Mouse (Mus musculus): ENCODE data around the gene Grm4.

Gene Grm4

GRCm38 (mm10) chr17:27521303-27521702 is at the start of gene Grm4:
Grm4 (minus strand) TSS chr17:27521403.
- in situ Hi-C loops (cut with MboI) = no loop called here

GRCm38 (mm10) chr17:27568228-27568627 is 47.0 kb upstream of the Grm4 start:
- in situ Hi-C loops (cut with MboI) = loop anchor here (5.0 kb wide), 1 partner anchor 74 kb away; no protein-coding TSS in a partner anchor

GRCm38 (mm10) chr17:27565942-27566267 is 44.7 kb upstream of the Grm4 start:
- in situ Hi-C loops (cut with MboI) = loop anchor here (5.0 kb wide), 1 partner anchor 76 kb away; no protein-coding TSS in a partner anchor

GRCm38 (mm10) chr17:27565163-27565941 is 44.1 kb upstream of the Grm4 start, which contains the start of gene AI413582:
AI413582 (minus strand) TSS chr17:27565756.
- in situ Hi-C loops (cut with MboI) = loop anchor here (5.0 kb wide), 1 partner anchor 77 kb away; no protein-coding TSS in a partner anchor

- in situ Hi-C loops (cut with MboI) = loop anchor here (5.0 kb wide), 1 partner anchor 78 kb away; no protein-coding TSS in a partner anchor
Measured at GRCm38 (mm10) chr17:27564391-27565162, 43.4 kb upstream of the Grm4 start.

GRCm38 (mm10) chr17:27563771-27564244 is 42.6 kb upstream of the Grm4 start:
- in situ Hi-C loops (cut with MboI) = no loop called here

GRCm38 (mm10) chr17:27561809-27562526 is 40.8 kb upstream of the Grm4 start:
- in situ Hi-C loops (cut with MboI) = no loop called here

GRCm38 (mm10) chr17:27560926-27561480 is 39.8 kb upstream of the Grm4 start:
- in situ Hi-C loops (cut with MboI) = no loop called here

GRCm38 (mm10) chr17:27559596-27559995 is 38.4 kb upstream of the Grm4 start:
- in situ Hi-C loops (cut with MboI) = no loop called here

GRCm38 (mm10) chr17:27558845-27559244 is 37.6 kb upstream of the Grm4 start:
- in situ Hi-C loops (cut with MboI) = no loop called here

GRCm38 (mm10) chr17:27557927-27558661 is 36.9 kb upstream of the Grm4 start:
- in situ Hi-C loops (cut with MboI) = no loop called here

- in situ Hi-C loops (cut with MboI) = no loop called here
Measured at GRCm38 (mm10) chr17:27557181-27557926, 36.2 kb upstream of the Grm4 start.

GRCm38 (mm10) chr17:27556315-27557011 is 35.3 kb upstream of the Grm4 start, which contains the start of gene Hmga1:
Hmga1 (plus strand) TSS chr17:27556497.
- in situ Hi-C loops (cut with MboI) = no loop called here

- in situ Hi-C loops (cut with MboI) = no loop called here
Measured at GRCm38 (mm10) chr17:27555512-27556172, 34.4 kb upstream of the Grm4 start.

GRCm38 (mm10) chr17:27555075-27555511 is 33.9 kb upstream of the Grm4 start:
- in situ Hi-C loops (cut with MboI) = no loop called here

- in situ Hi-C loops (cut with MboI) = loop anchor here (5.0 kb wide), 1 partner anchor 73 kb away; no protein-coding TSS in a partner anchor
Measured at GRCm38 (mm10) chr17:27554062-27554960, 33.1 kb upstream of the Grm4 start.
